In the genomic region with DNA sequence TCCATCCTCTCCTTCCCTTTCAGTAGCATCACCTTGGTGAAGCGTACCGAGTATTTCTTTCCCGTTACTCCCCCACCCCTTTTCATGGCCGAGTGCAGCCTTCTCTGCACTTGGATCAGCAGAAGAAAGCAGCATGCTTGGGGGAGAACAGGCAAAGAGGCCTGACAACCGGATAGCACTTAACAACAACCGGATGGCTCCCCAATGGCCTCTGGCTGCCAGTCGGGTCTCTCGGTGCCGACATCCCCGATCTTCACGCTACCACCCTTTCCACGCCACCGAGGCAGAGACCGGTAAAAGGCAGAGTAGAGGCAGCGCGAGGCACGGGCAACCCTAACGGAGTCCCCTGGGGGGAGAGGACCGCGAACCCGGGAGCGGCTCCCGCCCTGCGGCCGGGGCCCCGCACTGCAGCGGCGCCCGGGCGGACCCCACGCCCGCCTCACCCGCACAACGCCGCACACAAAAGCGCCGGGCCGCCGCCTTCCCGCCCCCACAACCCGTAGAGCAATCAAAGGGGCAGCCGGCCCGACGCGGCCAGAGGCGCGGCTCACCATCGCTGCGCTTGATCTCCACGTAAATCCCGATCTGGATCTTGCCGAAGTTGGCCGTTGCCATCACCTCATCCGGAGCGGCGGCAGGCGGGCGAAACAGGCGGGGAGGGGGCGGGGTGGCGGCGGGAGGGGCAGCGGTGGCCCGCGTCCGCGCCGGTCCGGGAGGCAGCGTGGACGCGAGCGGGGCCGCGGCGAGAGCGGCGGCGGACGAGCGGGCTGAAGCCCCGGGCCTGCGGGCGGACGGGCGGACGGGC, we compare ENCODE assay signal across 8 mouse cellular contexts. TPM values are rescaled to one million over a fixed set of nuclear protein-coding genes. Genes with fewer than 3 reads are reported as not detected.
DNase-seq lines count a peak whose midpoint lies in the region; ATAC-seq and TF ChIP-seq lines count a peak whose summit lies in the region.

A gene (minus strand): TSS at position 666 of the 805 bp plus-strand sequence.

- under 1% methylated on average over 57 of the region's 87 CpGs for WGBS in forebrain, embryonic 16.5 days
- WGBS in lung, embryonic 15.5 days = 3% methylated on average over 69 of the region's 87 CpGs

- no peaks in the 10 kb centered on the region for H3K27me3 ChIP-seq in E14TG2a.4 (ENCODE audit: insufficient read depth, low read length)
- no peaks in the 10 kb centered on the region for H3K27me3 ChIP-seq in forebrain, embryonic 16.5 days (replicated peaks; ENCODE audit: control insufficient read depth, insufficient read depth, low read length)
- no peaks in the 10 kb centered on the region for H3K27me3 ChIP-seq in lung, embryonic 15.5 days

- peaks cover 11% of the 10 kb centered on the region for H3K9me3 ChIP-seq in E14TG2a.4 (ENCODE audit: low read length)
- H3K9me3 ChIP-seq in forebrain, embryonic 16.5 days (ENCODE audit: control insufficient read depth, low read length) = no peaks in the 10 kb centered on the region
- H3K9me3 ChIP-seq in lung, embryonic 15.5 days = no peaks in the 10 kb centered on the region

- peak; percentile 64 for ATAC-seq in forebrain, embryonic 16.5 days
- ATAC-seq in lung, embryonic 15.5 days (ENCODE audit: borderline replicate concordance, extremely low read depth, low FRiP score, low TSS enrichment) = peak; percentile 70

- peaks cover 13% of the 10 kb centered on the region for H3K36me3 ChIP-seq in E14TG2a.4 (ENCODE audit: insufficient read depth, low read length)
- no peaks in the 10 kb centered on the region for H3K36me3 ChIP-seq in forebrain, embryonic 16.5 days (ENCODE audit: control insufficient read depth, insufficient read depth)
- H3K36me3 ChIP-seq in lung, embryonic 15.5 days = no peaks in the 10 kb centered on the region

- peak within 1 kb of the TSS; percentile 91 for H3K27ac ChIP-seq in forebrain, embryonic 16.5 days (ENCODE audit: low read length)
- peak within 1 kb of the TSS; percentile 94 for H3K27ac ChIP-seq in lung, embryonic 15.5 days

- H3K4me2 ChIP-seq in forebrain, embryonic 16.5 days (ENCODE audit: low read length) = peak within 1 kb of the TSS; percentile 94
- H3K4me2 ChIP-seq in lung, embryonic 15.5 days = peak within 1 kb of the TSS; percentile 63

- TF ChIP-seq CTCF in E14TG2a.4 (conservative IDR thresholded peaks at IDR 0.05; ENCODE audit: low read length) = no peak

- peak within 1 kb of the TSS; percentile 92 for H3K4me3 ChIP-seq in E14TG2a.4 (replicated peaks; ENCODE audit: low read length)
- peak within 1 kb of the TSS; percentile 83 for H3K4me3 ChIP-seq in forebrain, embryonic 16.5 days (replicated peaks; ENCODE audit: low read length)
- H3K4me3 ChIP-seq in lung, embryonic 15.5 days = peak within 1 kb of the TSS; percentile 97

- H3K9ac ChIP-seq in forebrain, embryonic 16.5 days (replicated peaks; ENCODE audit: low read depth, low read length) = peak within 1 kb of the TSS; percentile 95
- H3K9ac ChIP-seq in lung, embryonic 15.5 days = peak within 1 kb of the TSS; percentile 94

- DNase-seq in cerebellum, adult 11-12 months = peak; percentile 73
- DNase-seq in heart, postnatal 36 days = peak; percentile 40 to 75
- DNase-seq in layer of hippocampus, adult 8-10 months (ENCODE audit: low spot score in 2 of 2) = peak; percentile 30 to 35
- DNase-seq in ovary, adult 18-20 months (ENCODE audit: low spot score) = peak; percentile 19
- peak; percentile 62 for DNase-seq in thymus, postnatal 0 days (ENCODE audit: low spot score)

- intact Hi-C loops in heart, postnatal 36 days (cut with DNase I) = loop anchor here (5.0 kb wide), 1 partner anchor 74 kb away; a partner anchor contains a TSS

- H3K4me1 ChIP-seq in E14TG2a.4 (replicated peaks; ENCODE audit: low read depth, low read length) = peaks cover 29% of the 10 kb centered on the region
- peaks cover 20% of the 10 kb centered on the region for H3K4me1 ChIP-seq in forebrain, embryonic 16.5 days (replicated peaks; ENCODE audit: control insufficient read depth, insufficient read depth, low read length)
- H3K4me1 ChIP-seq in lung, embryonic 15.5 days = peaks cover 17% of the 10 kb centered on the region; the same call in 1 of the 2 replicates

RNA-seq across cellular contexts. Expression of the gene that starts here (rescaled TPM):
- polyA plus RNA-seq in forebrain, embryonic 16.5 days (2015; fragmentation: Nextera tagmentation; extraction: Ambion mirVana) = 31.2 and 33.5 TPM in 2 replicates
- total RNA-seq in heart, postnatal 36 days (2021) = 10 to 100 TPM; 33.2 to 35.4 TPM
- 100 to 1,000 TPM in 3 of 4 experiments, 10 to 100 TPM in 1; 98.3 to 125 (median 112) TPM for total RNA-seq in layer of hippocampus, adult 8-10 months (2022)
- polyA plus RNA-seq in lung, embryonic 15.5 days (2015; fragmentation: Nextera tagmentation; extraction: Ambion mirVana) = 23.3 and 24.0 TPM in 2 replicates
- polyA plus RNA-seq in thymus, postnatal 0 days (2015; fragmentation: Nextera tagmentation; extraction: Ambion mirVana) = 26.9 and 35.4 TPM in 2 replicates

Comparison
In these comparisons a context has a peak if more than half of its experiments do, and no peak if none do; other contexts are left out.
1. Peak in every context shown above with its lines: DNase-seq, ATAC-seq, H3K4me3 ChIP-seq and H3K27ac ChIP-seq.
2. DNase-seq: peak in every context shown above with its lines; median percentile 73 in cerebellum, adult 11-12 months; 62 in thymus, postnatal 0 days; 58 in heart, postnatal 36 days; 32 in layer of hippocampus, adult 8-10 months; 19 in ovary, adult 18-20 months.